Mouse (Mus musculus): ENCODE data around the gene Stxbp4. TPM values are rescaled to one million over a fixed set of nuclear protein-coding genes. Genes with fewer than 3 reads are reported as not detected.

The Stxbp4 gene
- total RNA-seq (2017), result 5.8 TPM in 2 replicates

DNA sequence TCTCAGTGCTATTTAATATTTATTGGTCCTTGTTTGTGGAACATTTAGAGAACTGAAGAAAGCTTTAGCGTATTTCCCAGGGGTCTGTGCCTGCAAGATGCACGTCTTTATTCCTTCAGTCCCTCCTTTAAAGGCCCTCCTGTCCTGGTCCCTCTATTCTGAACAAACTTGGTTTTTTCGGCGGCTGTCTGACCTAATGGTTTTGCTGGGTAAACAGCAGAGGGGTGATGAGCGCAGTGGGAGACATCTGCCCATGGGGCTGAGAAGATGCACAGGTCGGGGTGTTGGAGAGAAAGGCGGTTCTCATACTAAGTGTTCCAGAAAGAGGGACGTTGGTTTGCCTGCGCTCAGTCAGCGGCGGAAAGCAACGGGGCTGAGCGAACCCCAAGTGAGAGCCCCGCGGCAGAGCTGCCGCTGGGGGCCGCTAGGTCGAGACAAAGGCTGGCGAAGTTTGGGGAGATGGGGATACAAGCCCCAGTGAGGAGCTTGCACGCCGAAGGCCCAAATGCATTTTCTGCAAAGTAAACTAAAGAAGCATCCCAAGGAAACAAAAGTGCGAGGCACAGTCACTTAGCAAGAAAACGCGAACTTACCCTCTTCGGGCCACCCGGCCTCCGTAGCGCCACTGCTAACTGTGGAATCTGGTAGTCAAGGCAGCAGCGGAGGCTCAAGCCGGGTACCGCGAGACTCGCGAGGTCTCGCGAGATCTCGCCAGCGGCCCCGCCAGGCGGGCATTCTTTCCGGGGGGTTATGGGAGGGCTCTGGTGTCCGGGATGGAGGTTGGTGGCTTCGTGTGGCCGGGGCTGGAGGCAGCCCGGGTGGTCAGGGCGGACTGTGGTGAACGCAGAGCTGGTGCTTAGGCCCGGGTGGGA, at the start of gene Stxbp4, which contains the start of gene Cox11:
TSS of gene Stxbp4 (minus strand) at position 645 of the 872 bp plus-strand sequence.
TSS of gene Cox11 (plus strand) at position 734 of the 872 bp plus-strand sequence.
- peak; percentile 91 for ATAC-seq (ENCODE audit: extremely low read depth, insufficient number of reproducible peaks, low FRiP score, poor library complexity, severe bottlenecking)

DNA sequence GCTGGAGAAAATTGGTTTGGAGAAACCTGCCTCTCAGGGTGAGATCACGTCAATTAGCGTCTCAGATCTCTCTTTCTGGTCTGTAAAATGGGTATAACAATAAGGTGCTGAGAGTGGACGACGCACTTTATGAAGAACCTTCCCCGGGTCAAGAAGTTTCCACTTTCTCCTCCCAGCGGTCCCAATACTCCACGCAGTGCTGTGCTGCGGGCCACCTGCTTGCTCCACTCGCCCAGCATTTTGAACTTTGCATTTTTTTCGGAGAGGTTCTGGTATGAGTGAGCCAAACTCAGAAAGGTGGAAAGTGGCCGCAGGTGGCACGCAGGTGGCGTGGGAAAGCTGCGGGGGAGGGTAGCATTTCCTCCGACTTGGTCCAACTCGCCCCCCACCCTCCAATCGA, 49.2 kb upstream of the Stxbp4 start:
- ATAC-seq (ENCODE audit: extremely low read depth, insufficient number of reproducible peaks, low FRiP score, poor library complexity, severe bottlenecking), result no peak

DNA sequence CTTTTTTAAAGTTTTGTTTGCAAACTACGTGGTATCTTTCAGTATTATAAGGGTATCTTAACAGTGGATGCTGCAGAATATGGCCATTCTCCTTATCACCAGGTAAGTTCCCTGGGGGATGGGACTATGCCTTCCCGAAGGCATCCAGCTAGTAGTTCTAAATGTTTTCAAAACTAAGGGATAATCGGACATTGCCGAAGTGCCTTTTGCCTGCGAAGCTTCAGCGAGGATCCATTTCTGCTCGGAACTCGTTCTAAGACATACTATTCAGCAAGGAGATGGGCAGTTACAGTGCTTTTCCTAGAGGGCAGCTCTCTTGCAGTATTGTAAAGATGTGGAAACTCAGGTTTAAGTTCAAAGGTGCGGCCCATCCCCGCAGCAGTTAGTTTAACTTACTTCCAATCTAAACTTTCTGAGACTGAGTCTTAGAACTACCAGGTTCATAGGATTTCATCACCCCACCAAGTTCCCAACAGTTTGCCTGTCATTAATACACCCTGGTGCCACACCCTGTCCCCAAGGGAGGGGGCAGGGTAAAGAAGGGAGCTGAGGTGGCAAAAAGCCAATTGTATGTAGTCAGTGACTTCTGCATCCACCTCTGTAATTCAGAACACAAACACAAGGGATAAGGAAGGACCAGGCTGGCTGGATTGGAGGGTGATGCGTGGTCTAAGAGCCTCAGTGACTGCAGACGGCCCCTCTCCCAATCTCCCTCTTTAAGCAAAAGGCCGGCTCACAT, 48.6 kb upstream of the Stxbp4 start:
- no peak for ATAC-seq (ENCODE audit: extremely low read depth, insufficient number of reproducible peaks, low FRiP score, poor library complexity, severe bottlenecking)

DNA sequence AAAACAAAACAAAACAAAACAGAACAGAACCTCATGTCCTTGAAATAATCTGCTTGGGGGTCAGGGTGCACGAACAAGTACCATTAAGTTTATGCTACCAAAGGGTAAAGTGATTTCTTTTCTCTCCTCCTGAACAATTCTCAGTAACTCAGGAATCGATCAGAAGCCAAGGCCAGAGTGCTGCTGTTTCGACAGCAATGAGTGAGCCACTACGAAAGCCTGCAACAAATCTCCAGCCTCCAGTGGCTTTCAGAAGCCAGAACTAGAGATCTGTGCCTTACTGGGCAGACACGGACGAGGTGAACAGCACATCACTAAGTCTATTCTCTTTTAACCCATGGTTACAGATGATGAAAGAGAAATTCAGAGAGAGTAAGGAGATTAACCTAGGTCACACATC, 47.3 kb upstream of the Stxbp4 start:
- no peak for ATAC-seq (ENCODE audit: extremely low read depth, insufficient number of reproducible peaks, low FRiP score, poor library complexity, severe bottlenecking)

DNA sequence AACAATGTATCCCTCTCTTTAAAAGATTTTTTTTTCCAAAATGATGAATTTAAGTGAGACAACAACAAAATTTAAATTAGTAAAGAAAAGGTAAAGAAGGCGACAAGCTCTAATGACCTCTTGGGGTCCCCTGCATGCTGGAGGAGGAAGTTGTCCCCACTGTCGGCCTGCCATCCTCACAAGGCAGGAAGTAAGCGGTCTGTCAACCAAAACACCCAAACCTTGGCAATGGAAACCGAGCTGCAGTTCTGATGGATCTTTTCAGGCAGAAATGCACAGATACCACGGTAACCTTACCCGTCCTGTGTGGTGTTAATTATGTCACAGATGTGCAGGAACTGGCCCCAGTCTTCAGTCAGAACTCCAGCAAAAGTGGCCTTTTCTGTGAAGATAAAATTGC, 46.9 kb upstream of the Stxbp4 start:
- ATAC-seq (ENCODE audit: extremely low read depth, insufficient number of reproducible peaks, low FRiP score, poor library complexity, severe bottlenecking), result no peak

DNA sequence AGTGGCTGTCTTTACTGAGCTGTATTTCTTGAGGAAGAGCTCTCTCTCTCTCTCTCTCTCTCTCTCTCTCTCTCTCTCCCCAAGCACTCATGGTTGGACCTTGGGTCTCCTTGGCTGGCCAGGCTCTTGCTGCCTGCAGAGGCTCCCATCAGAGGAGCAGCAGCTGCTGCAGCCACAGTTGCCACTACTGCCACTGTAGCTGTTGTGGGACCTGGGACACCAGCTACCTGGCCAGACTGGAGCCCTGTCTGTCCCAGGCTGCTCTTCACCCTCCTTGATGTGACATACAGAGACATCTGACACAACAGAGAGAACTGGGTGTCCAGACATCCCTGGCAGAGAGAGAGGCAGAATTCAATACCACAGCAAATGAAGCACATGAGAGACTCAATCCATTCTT, 43.3 kb upstream of the Stxbp4 start:
- ATAC-seq (ENCODE audit: extremely low read depth, insufficient number of reproducible peaks, low FRiP score, poor library complexity, severe bottlenecking), result no peak

DNA sequence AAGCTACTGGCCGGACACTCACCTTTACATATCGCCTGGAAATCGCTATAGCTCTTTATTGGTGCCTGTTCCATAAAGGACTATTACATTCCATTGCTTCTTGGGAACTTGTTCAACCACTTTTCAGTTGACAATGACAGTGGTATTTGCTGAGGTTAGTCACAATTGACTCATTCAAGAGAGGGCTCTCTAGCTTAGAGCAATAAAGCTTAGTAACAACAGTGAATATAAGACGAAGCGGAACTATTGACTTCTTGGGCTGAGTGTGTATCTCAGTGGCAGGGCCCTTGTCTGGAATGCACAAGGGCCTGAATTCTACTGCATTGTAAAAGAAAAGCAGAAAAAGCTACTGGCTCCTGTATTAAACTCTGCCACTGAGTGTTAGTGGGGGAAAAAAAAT, 40.7 kb upstream of the Stxbp4 start:
- ATAC-seq (ENCODE audit: extremely low read depth, insufficient number of reproducible peaks, low FRiP score, poor library complexity, severe bottlenecking), result no peak

DNA sequence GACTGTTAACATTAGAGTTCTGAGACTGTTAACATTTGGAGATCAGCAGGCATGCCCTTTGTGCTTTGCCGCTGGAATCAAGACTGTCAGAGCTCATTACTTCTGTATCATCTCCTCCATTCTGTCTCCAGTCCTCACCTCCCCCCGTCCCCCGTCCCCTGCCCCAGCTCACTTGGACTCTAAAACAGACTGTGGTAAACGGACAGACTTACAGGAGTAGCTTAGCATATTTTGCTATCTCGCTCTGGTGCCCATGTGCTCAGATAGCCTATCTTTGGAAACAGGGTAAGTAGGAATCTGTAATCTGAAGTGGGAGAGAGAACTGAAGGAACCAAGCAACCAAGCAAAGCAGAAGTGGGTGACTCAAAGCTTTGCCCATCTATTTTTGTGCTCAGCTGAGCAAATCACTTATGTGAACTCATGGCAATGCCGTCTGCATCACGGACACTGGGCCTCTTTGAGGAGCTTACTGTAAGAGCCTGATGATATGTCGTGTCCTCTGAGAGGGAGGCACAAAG, 39.9 kb upstream of the Stxbp4 start:
- no peak for ATAC-seq (ENCODE audit: extremely low read depth, insufficient number of reproducible peaks, low FRiP score, poor library complexity, severe bottlenecking)

DNA sequence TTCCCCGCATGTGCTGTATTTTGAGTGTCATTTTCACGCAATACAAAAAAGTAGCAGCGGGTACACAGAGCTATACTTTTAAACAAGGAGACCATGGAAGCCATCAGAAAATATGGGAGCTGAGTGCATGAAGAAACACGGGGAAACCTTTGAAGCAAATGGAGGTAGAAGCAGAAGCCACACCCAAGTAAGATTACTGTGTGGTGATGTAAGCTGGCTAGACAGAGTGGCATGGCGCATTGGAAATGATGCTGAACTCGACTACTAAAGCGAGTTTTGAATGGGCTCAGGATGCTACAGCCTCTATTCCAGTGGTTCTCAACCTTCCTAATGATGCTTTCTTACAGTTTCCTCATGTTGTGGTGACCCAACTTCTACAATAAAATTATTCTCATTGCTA, 39.1 kb upstream of the Stxbp4 start:
- no peak for ATAC-seq (ENCODE audit: extremely low read depth, insufficient number of reproducible peaks, low FRiP score, poor library complexity, severe bottlenecking)

DNA sequence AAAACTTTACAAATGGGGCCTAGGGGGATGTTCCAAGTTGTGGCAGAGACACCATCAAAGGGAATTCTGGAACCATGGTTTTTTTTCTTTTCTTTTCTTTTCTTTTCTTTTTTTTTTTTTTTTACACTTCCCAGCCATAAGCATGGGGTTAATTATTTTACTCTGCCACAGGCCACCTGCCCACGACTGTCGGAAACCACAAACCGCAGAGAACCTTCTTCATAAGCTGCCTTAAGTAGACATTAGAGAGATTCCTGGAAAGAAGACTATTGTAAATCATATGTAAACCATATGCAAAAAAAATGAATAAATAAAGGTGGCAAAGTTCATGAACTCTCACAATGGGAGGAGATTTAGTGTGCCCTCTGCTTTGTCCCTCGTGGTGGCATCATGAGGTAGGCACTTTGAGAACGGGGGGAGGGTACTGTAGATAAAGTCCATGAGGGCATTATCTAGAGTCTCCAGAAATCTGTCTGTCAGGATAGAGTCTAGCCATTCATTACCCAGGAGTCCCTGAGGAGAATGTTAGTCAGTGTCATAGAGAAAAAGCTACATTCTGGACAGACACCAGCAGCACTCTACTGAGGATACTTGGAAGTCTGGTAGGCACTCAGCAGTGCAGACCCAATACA, 37.7 kb upstream of the Stxbp4 start:
- ATAC-seq (ENCODE audit: extremely low read depth, insufficient number of reproducible peaks, low FRiP score, poor library complexity, severe bottlenecking), result no peak

DNA sequence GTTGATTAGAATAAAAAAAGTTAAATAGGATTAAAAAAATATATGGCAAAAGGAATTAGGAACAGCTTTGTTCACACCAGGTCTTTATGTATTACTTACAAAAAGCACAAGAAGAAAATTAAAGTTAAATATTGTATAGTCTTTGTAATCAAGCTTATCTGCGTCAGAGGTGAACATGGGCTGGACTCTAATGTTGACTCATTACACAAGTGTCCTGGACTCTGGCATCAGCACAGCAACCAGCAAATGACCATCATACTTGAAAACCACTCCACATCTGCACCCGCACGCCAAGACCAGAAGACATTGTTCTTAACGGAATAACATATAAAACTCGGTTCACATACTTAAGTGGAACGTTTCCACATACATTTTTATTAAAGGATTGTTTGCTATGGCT, 29.4 kb upstream of the Stxbp4 start:
- ATAC-seq (ENCODE audit: extremely low read depth, insufficient number of reproducible peaks, low FRiP score, poor library complexity, severe bottlenecking), result no peak

DNA sequence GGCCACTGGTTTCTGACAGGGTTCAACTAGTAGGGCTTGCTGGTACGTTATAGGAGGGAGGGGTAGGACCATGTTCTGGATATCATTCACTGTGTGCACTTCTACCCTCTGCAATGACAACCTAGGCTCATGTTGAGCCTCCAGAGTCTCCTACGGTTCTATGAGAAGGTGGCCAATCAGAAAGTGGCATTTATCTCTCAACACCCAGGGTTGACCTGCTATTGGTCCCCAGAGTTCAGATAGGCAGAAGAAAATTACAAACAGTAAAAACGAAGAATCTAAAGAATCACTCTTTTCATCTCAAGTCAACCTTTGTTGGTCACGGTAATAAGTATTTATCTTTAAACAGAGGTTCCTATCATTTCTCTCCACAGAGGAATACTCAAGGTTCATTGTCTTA, 29.0 kb upstream of the Stxbp4 start:
- ATAC-seq (ENCODE audit: extremely low read depth, insufficient number of reproducible peaks, low FRiP score, poor library complexity, severe bottlenecking), result no peak

DNA sequence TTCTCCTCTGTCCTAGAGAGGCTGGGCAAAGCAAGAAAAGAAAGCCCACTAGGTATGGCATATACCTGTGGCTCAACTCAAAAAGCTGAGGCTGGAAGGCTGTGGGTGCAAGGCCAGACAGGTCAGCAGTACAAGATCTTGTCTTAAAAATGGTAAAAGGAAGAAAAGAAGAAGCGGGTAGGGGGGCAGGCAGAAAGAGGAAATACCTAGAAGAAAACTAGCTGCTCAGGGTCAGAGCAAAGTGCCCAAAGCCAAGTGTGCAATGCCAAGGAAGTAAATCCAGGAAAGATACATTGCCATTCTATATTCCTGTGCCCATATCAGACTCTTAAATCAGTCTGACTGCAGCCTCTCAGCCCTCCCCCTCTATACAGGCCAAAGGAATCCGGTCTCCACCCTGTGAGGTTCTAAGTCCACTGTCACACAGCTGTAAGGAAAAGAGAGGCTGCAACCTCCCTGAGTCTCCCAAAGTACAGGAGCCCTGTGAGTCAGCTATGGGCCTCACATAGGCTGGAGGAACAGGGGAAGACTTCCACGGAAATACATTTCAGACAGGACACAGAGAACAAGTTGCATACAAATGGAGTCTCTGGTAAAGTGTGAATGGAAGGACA, 28.4 kb upstream of the Stxbp4 start:
- ATAC-seq (ENCODE audit: extremely low read depth, insufficient number of reproducible peaks, low FRiP score, poor library complexity, severe bottlenecking), result no peak

DNA sequence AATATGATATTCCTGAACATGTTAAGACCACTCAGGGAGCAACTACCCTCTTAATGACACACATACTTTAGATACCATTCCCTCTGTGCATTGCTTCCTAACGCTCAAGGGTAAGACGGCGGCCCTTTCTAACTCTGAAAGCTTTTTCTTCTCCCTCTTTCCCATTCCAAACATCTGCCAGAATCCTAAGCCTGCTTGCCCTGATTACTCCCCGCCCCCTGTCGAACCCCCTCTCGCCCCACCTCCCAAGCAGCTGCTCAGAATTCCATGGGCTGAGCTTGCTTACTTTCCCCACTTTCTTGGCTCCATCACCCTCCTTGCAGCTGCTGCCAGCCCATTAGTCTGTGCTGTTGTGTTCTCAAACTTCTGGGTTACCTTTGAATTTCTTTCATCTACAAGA, 27.3 kb upstream of the Stxbp4 start:
- no peak for ATAC-seq (ENCODE audit: extremely low read depth, insufficient number of reproducible peaks, low FRiP score, poor library complexity, severe bottlenecking)

DNA sequence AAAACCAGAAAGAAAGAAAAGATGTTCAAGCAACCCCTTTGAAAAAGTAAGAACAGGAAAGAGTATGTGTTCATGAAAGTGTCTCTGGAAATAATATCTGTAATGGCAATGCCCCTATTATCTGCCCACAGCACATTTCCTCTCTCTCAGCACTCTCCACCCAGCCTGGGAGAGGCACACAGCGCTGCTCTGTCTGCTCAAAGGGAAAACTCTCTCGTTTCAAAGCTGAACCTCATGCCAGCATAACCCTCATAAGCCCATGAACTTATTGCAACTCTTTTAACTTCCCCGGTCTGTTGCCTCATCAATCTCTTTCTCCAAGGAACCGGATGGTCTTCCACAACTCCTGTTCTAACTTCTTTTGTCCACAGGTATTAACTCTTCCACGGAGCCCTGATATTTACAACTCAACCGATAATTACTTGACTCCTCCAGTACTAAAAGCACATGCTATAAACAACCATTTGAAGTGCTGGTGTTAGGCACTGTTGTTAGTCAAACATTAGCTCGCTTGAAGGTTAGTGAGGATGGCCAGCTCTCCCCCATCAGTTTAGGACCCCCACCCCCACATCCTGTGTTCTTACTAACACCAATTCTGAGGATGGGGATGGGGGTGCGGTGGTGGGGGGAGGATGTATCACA, 26.6 kb upstream of the Stxbp4 start:
- ATAC-seq (ENCODE audit: extremely low read depth, insufficient number of reproducible peaks, low FRiP score, poor library complexity, severe bottlenecking), result no peak

DNA sequence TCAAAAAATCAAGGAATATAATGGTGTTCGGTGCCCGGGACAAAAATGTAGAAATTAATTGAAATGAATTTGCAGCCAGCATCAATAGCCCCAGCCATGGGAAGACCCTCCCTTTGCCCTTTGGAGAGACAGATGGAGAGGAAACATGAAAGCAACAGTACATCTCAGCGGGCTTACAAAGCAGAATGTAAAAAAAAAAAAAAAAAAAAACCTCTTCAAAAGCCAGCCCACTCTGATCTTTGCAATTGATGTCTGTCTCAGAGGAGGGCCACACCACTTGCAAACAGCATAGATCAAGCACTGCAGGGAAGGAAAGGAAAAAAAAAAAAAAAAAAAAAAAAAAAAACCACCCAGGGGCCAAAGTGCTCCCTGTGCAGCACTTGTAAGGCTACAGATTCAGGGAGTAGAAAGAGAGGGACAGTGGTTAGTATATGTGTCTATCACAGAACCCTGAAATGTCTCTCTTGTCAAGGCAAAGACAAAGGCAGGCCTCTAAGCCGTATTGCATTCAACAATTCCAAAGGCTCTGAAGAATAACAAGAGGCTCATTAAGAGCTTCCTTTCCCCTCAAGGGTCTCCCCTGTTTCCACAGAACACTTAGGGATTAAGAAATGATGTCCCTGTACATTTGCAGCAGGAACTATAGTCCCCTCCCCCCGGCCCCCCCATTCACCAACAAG, 25.9 kb upstream of the Stxbp4 start:
- ATAC-seq (ENCODE audit: extremely low read depth, insufficient number of reproducible peaks, low FRiP score, poor library complexity, severe bottlenecking), result no peak

DNA sequence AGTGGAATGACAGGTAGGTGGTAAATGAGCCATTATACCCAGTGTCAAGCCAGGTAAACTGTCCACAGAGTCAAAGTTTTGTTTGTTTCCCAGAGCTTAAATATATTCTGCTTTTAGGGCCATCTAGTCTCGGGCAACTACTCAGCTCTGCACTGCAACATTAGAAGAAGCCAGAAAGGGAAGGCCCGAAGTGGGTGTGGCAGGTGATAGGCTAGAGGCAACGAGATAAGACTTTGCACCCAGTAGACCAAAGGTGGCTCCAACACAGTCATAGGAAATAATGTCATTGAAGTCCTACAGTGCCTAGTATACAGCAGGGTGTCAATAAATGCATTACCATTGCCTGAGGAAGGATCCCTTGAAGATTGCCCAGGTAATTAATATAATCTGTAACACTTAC, 25.2 kb upstream of the Stxbp4 start:
- no peak for ATAC-seq (ENCODE audit: extremely low read depth, insufficient number of reproducible peaks, low FRiP score, poor library complexity, severe bottlenecking)

DNA sequence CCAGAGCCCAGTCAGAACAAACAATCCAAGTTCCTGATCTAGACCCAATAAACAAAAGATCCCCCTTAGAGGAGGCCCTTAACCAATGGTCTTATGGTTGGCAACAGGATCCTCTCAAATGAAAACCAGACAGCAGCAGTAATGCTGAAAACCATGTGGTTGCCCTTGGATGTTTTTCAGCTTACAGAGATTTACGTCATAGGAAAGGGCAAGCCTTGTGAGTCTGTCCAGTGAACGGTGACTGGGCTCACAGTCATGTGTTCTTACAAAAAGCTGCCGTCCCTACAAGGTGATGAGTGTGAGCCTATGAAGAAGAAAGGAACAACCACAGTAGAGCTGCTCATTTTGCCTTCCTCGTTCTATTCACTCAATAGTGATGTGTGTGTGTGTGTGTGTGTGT, 22.8 kb upstream of the Stxbp4 start:
- no peak for ATAC-seq (ENCODE audit: extremely low read depth, insufficient number of reproducible peaks, low FRiP score, poor library complexity, severe bottlenecking)

Data from neutrophil, adult 5-6 weeks (primary cell).